Mouse (Mus musculus) kidney, embryonic 16.5 days (tissue): ENCODE data around the gene Gm7075. TPM values are rescaled to one million over a fixed set of nuclear protein-coding genes. Genes with fewer than 3 reads are reported as not detected.
"Not testable (repeated sequence)": the region's sequence is repeated elsewhere in the genome, so short reads cannot be mapped to it uniquely, and the experiment has no call there.

Experiments used
- ATAC-seq: fragments of 200-750 bp; cut with Nextera tagmentation; 2 replicates; pipeline ENCODE4 v1.8.0; 2017; ENCODE audit warnings: moderate TSS enrichment; ENCODE audit not compliant: low FRiP score, low TSS enrichment
- H3K27ac ChIP-seq: fragments of 300-500 bp; sonication (generic); 2 replicates; pipeline ENCODE4 v1.5.1; 2014; ENCODE audit warnings: low read length
- H3K27me3 ChIP-seq: fragments of 300-500 bp; sonication (generic); 2 replicates; pipeline ENCODE4 v1.6.1; 2014; ENCODE audit warnings: low read length, control low read depth, mixed read lengths; ENCODE audit not compliant: insufficient read depth
- H3K36me3 ChIP-seq: fragments of 300-500 bp; sonication (generic); 2 replicates; pipeline ENCODE4 v1.6.1; 2014; ENCODE audit warnings: low read length, control low read depth, mixed read lengths; ENCODE audit not compliant: insufficient read depth
- H3K4me1 ChIP-seq: fragments of 300-500 bp; sonication (generic); 2 replicates; pipeline ENCODE4 v1.6.1; 2014; ENCODE audit warnings: low read length, control low read depth, mixed read lengths; ENCODE audit not compliant: insufficient read depth
- H3K4me2 ChIP-seq: fragments of 300-500 bp; sonication (generic); replicated peaks from 2 replicates; pipeline ENCODE4 v1.6.1; 2014; ENCODE audit warnings: low read depth, low read length
- H3K4me3 ChIP-seq: fragments of 300-500 bp; sonication (generic); 2 replicates; pipeline ENCODE4 v1.5.1; 2014; ENCODE audit warnings: mild to moderate bottlenecking, low read length
- H3K9ac ChIP-seq: fragments of 300-500 bp; sonication (generic); replicated peaks from 2 replicates; pipeline ENCODE4 v1.6.1; 2014; ENCODE audit warnings: low read length
- H3K9me3 ChIP-seq: fragments of 300-500 bp; sonication (generic); 2 replicates; pipeline ENCODE4 v1.6.1; 2016; ENCODE audit warnings: low read length, control low read depth
- WGBS: fragments of 180-500 bp; shearing (Covaris S2); extraction: QIAGEN DNeasy Blood & Tissue Kit; methylation state at CpG from one replicate; pipeline ENCODE4 v1.1.7; 2014; 5-methylcytosine and 5-hydroxymethylcytosine counted together
- polyA plus RNA-seq: library from polyadenylated mRNA; unstranded; fragments of >200 nt; fragmentation: Nextera tagmentation; extraction: Ambion mirVana; gene quantifications from 2 replicates; pipeline ENCODE4 v1.2.1, GENCODE M21; 2015

The Gm7075 gene
- polyA plus RNA-seq, 1 experiment from 2014 or later = not detected

DNA sequence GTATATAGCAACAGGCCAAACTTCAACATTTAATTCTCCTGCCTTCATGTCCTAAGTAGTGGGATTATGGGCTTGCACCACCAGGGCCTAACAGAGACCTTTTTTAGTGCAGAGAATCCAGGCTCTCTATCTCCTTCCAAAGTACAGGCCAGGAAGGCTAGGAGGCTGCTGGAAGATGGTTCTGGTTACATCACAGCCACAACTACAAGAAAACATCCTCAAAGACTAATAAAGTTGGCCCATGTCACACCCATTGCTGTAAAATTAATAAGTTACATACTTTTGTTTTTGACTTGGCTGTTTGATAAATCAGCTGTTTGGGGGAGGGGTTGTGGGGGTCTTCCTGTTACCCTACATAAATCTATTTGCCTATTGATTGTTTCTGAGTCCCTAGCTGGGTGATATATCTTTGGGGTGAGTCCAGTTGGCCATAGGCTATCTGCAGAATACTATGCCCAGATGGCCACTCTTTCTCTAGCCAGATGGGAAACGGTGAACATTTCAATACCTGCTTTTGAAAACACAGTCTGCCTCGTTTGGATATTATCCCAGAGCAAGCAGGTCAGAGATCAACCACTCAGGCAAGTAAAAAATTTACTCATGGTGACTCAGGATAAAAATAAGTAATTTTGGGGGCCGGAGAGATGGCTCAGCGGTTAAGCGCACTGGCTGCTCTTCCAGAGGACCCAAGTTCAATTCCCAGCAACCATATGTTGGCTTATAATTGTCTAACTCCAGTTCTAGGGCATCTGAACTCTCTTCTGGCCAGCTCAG lies 18.7 kb downstream of the Gm7075 start:
- no peak overlapping the region for H3K4me3 ChIP-seq
- H3K4me1 ChIP-seq = no peaks in the 10 kb centered on the region

DNA sequence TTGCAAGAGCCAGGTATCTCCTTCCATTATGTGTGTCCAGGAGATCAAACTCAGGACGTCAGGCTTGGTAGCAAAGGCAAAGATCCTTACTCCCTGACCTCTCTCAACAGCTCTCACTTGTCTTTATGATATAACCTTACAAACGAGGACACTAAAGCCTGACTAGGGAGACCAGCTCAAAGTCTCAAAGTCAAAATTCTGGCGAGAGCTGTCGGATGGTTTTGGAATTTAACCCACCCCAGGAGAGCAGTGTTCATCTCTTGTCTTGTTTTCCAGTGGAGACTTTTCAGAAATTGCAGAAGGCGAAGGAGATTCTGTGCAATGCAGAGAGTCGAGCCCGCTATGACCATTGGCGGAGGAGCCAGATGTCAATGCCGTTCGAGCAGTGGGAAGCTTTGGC lies 24.6 kb downstream of the Gm7075 start:
- no peak overlapping the region for H3K4me2 ChIP-seq
- H3K4me1 ChIP-seq = no peaks in the 10 kb centered on the region
- ATAC-seq = no peak
- 88% methylated on average over 10 of the region's 10 CpGs for WGBS
- no peaks in the 10 kb centered on the region; the same call in 1 of the 2 replicates for H3K9me3 ChIP-seq
- no peak overlapping the region for H3K4me3 ChIP-seq
- no peaks in the 10 kb centered on the region for H3K27me3 ChIP-seq
- H3K9ac ChIP-seq = no peak overlapping the region
- H3K27ac ChIP-seq = no peak overlapping the region
- H3K36me3 ChIP-seq = no peaks in the 10 kb centered on the region

More for the DNA sequence above, 18.7 kb downstream of the Gm7075 start:
- no peaks in the 10 kb centered on the region for H3K27me3 ChIP-seq
- 68% methylated on average over 5 of the region's 5 CpGs for WGBS
- no peaks in the 10 kb centered on the region for H3K9me3 ChIP-seq
- H3K27ac ChIP-seq = no peak overlapping the region
- no peak overlapping the region for H3K4me2 ChIP-seq
- ATAC-seq = no peak
- no peak overlapping the region for H3K9ac ChIP-seq
- 0 out of 2 replicates have a peak, but pooled peaks cover 3% of the 10 kb centered on the region for H3K36me3 ChIP-seq

DNA sequence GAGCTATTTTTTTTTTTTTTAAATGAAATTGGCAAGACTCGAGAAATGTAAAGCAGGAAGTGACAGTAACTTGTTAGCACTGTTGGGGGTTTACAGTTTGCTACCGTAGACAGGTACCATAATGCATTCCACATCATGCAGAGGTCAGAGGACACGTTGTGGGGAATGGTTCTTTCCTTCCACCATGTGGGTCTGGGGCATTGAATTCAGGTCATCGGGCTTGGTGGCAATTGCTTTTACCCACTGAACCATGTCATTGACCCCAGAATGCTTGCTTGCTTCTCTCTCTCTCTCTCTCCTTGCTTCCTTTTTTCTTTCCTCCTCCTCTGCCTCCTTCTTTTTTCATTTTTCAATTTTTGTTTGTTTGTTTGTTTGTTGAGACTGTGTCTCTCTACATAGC lies 32.6 kb downstream of the Gm7075 start:
- Histone ChIP-seq H3K27ac (no peak overlapping the region), H3K4me3 (no peak overlapping the region), H3K27me3 (no peaks in the 10 kb centered on the region), H3K9me3 (no peaks in the 10 kb centered on the region), H3K36me3 (no peaks in the 10 kb centered on the region), H3K9ac (no peak overlapping the region), H3K4me1 (no peaks in the 10 kb centered on the region), H3K4me2 (no peak overlapping the region)
- ATAC-seq = no peak
- WGBS = 48% methylated on average over 4 of the region's 4 CpGs

DNA sequence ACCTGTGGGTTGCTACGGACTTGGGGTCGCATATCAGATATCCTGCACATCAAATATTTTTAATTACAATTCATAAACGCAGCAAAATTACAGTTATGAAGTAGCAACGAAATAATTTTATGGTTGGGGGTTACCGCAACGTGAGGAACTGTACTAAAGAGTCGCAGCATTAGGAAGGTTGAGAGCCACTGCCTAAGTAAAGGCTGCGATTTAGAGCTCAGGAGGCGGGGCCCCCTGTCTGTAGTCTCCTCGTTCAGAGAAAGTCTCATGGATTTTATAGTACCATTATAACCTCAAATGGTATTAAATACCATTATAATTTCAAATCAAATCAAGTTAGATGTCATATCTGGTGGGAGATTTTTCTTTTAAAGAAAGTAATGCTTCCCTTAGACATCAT lies 34.6 kb downstream of the Gm7075 start:
- no peaks in the 10 kb centered on the region for H3K36me3 ChIP-seq
- H3K4me1 ChIP-seq = no peaks in the 10 kb centered on the region
- H3K4me3 ChIP-seq = peak overlapping the region; percentile 69
- no peaks in the 10 kb centered on the region for H3K9me3 ChIP-seq
- 3% methylated on average over 10 of the region's 10 CpGs for WGBS
- peak overlapping the region; percentile 83 for H3K4me2 ChIP-seq
- no peak overlapping the region; the same call in 1 of the 2 replicates for H3K27ac ChIP-seq
- H3K27me3 ChIP-seq = no peaks in the 10 kb centered on the region
- no peak for ATAC-seq
- H3K9ac ChIP-seq = peak overlapping the region; percentile 71

DNA sequence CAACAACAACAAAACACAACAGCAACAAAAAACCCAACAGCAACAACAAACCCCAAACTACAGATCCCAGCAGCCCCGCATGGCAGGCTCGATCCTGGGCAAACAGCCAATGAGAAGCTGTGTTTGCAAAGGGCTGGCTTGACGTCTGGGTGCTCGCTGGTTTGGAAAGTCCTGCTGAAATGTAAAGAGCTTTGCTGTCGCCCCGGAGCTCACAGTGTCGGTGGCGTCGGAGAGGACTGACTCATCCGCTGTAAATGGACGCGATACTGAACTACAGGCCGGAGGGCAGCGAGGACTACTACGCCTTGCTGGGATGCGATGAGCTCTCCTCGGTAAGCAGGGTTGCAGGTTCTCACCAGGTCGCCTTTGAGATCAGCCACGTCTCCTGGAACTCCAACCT lies 35.1 kb downstream of the Gm7075 start:
- Histone ChIP-seq H3K4me1 (no peaks in the 10 kb centered on the region), H3K4me3 (peak overlapping the region; percentile 69), H3K27me3 (no peaks in the 10 kb centered on the region), H3K9ac (peak overlapping the region; percentile 71), H3K9me3 (no peaks in the 10 kb centered on the region), H3K27ac (peak overlapping the region; percentile 66), H3K4me2 (peak overlapping the region; percentile 83), H3K36me3 (no peaks in the 10 kb centered on the region)
- peak; percentile 81 for ATAC-seq
- WGBS = 0% methylated on average over 19 of the region's 19 CpGs

DNA sequence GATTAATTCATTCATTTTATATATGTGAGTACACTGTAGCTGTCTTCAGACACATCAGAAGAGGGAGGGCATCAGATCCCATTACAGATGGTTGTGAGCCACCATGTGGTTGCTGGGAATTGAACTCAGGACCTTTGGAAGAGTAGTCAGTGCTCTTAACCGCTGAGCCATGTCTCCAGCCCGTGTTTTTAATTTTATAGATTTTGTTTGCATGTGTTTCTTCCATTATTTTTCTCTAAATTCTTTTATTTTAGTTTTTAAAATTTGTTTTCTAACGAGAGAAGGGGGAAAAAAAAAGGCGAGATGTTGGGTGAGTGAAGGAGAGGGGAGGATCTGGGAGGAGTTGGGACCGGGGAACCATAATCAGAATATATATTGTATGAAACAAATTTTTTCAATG lies 35.7 kb downstream of the Gm7075 start:
- not testable (repeated sequence) for ATAC-seq, H3K4me1 ChIP-seq, H3K27ac ChIP-seq, H3K9me3 ChIP-seq, H3K36me3 ChIP-seq, H3K27me3 ChIP-seq
- Histone ChIP-seq H3K9ac (peak overlapping the region; percentile 71; the same call in 1 of the 2 replicates), H3K4me2 (peak overlapping the region; percentile 83), H3K4me3 (peak overlapping the region; percentile 69)
- WGBS = 27% methylated on average over 5 of the region's 5 CpGs

DNA sequence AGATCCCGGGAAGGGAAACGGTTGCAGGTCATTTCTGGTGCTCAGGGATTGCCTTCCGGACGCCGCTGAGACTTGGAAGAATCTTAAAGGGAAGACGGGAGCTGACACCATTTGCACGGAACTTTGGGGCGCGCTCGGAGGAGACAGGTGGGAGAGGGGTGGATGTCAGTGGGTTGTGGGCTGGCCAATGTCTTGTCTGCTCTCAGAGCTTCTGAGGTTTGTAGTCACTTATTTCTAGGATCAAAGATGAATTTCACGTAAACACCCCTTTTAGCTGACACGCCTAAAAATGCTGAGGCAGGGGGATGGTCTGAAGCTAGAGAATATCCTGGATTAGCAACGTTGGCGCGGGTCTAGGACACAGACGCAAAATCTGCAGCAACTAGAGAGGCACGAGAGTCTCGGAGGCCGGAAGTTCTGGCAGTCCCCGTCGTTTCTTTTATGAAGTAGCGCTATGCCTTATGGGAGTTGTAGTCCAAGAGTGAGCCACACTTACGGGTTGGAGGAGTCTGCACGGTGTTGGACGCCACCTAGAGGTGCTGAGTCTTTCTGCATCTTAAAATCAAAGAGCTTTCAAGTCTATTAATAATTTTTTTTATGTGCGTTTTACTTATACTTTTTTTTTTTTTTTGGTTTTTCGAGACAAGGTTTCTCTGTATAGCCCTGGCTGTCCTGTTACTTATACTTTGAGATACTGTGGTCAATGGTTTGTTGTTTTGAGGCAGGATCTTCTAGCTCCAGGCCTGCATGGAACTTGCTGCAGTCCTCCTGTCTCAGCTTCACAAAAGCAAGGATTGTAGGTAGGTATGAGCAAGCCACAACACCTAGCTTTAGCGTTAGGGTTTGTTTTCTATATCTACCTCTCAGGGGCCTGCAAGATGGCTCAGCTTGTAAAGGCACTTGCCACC lies 39.0 kb downstream of the Gm7075 start, which contains the start of gene Dnajc12:
TSS of gene Dnajc12 (plus strand) at position 72 of the 908 bp plus-strand sequence.
- Histone ChIP-seq H3K4me1 (no peaks in the 10 kb centered on the region), H3K36me3 (no peaks in the 10 kb centered on the region), H3K4me2 (peak within 1 kb of the TSS; percentile 90), H3K9ac (peak within 1 kb of the TSS; percentile 75), H3K9me3 (no peaks in the 10 kb centered on the region), H3K27ac (peak within 1 kb of the TSS; percentile 63), H3K27me3 (no peaks in the 10 kb centered on the region), H3K4me3 (peak within 1 kb of the TSS; percentile 61)
- ATAC-seq = peak; percentile 94
- WGBS = under 1% methylated on average over 28 of the region's 28 CpGs

DNA sequence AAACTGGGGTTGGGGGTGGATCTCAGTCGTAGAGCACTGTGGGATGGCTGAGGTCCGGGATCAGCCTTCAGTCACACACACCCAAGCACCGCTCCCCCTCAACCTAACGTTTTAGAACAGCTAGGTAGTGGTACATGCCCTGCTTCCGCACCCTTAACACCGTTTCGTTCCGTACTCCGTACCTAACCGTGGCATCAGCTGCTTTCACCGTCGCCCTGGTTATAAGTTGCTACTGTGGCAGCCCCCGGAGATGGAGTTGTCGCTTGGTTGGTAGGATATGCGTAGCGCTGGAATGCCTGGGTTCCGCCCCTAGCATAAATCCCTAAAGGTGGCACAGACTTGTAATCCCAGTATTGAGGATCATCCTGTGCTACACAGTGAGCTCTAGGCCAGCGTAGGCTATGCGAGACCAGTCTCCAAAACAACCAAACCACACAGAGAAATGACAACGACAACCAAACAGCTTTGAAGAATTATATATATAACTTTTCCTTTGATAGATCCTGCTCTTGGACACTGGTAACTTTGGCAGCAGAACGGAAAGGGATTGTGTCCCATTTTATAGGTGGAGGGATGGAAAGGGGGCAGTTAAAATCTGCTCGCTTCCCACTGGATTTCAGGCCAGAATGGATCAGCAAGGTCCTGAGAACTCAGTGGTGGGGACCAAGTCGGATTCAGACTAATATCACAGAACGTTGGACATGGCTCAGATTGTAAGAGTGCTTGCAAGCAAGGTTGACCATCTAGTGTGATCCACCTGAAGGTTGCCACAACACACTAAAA lies 39.9 kb downstream of the Gm7075 start, which contains the start of gene Sirt1:
TSS of gene Sirt1 (minus strand) at position 207 of the 783 bp plus-strand sequence.
- 0 out of 2 replicates have a peak, but pooled peaks have one; percentile 6 for ATAC-seq
- WGBS = 5% methylated on average over 24 of the region's 24 CpGs
- Histone ChIP-seq H3K36me3 (no peaks in the 10 kb centered on the region), H3K27ac (peak within 1 kb of the TSS; percentile 63), H3K4me1 (no peaks in the 10 kb centered on the region), H3K27me3 (no peaks in the 10 kb centered on the region), H3K4me3 (peak within 1 kb of the TSS; percentile 61), H3K9ac (peak within 1 kb of the TSS; percentile 75), H3K9me3 (no peaks in the 10 kb centered on the region), H3K4me2 (peak within 1 kb of the TSS; percentile 90)

DNA sequence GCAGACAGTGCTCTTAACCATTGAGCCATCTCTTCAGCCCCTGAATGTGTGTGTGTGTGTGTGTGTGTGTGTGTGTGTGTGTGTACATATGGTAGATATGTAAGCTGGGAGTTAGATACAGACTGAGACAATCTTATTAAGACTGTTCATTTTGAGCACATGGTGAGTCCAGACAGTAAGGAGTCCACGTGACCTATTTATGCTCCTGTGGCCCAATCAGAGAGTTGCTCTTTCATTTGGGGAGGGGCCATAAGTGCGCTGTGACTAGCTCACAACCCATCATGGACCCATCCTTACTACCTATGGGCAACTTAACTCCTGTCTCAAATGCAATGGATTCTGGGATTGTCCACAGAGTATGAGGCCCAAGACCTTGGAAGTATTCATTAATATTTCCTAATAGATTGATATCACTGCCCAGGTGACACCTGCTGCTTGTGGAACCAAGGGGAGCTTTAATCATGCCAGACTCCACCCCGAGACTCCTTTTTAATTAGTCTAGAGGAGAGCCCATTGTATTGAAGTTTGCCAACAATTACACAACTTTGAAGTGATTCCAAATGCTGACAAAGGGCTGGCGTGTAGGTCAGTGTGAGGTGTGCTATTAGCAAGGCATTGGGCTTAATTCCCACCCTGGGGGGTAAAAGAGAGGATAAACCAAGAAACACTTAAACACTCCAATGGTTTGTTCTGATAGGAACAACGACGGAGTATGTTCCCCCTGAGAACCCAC lies 42.5 kb downstream of the Gm7075 start:
- Histone ChIP-seq H3K9me3 (no peaks in the 10 kb centered on the region), H3K9ac (no peak overlapping the region), H3K4me2 (no peak overlapping the region), H3K36me3 (no peaks in the 10 kb centered on the region), H3K4me3 (no peak overlapping the region), H3K27ac (no peak overlapping the region), H3K4me1 (no peaks in the 10 kb centered on the region), H3K27me3 (no peaks in the 10 kb centered on the region)
- no peak for ATAC-seq
- WGBS = 65% methylated on average over 6 of the region's 6 CpGs
